Mouse (Mus musculus) duodenum, adult 2 months (tissue): ENCODE measurements around the gene Pglyrp4. TPM values are rescaled to one million over a fixed set of nuclear protein-coding genes. Genes with fewer than 3 reads are reported as not detected.

ENCODE experiments used
- polyA plus RNA-seq: library from polyadenylated mRNA; depleted of rRNA; stranded (reverse); fragments of >200 nt; gene quantifications from 2 replicates; pipeline ENCODE4 v1.2.3, GENCODE M21; 2012; ENCODE audit warnings: low replicate concordance; rRNA removed

The Pglyrp4 gene
- not detected in 2 replicates for polyA plus RNA-seq

GRCm38 (mm10) chr3:90726606-90727005, at the start of gene Pglyrp4:
Gene Pglyrp4, plus strand, starts transcription at chr3:90726906.

GRCm38 (mm10) chr3:90695613-90696012, 31.1 kb upstream of the Pglyrp4 start, which contains the start of gene S100a9:
Gene S100a9, minus strand, starts transcription at chr3:90695721.

DNA sequence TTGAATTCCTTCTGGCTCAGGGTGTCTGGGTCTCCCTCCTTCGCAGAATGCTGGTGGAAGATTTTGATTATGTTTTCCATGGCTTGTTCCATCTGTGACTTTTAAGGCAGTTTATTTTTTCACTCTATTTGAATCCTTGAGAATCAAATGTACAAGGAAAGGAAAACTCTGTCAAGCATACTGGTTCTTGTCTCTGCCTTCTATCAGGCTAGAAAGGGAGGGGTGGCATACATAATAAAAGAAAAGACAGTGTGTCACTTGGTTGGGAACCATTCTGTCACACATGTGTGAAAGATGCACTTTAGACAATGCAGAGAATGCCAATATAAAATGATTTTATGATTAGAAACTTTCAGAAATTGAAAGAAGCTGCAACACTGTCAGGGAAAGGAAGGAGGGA, 51.1 kb downstream of the Pglyrp4 start, which contains the start of gene Gm5849:
Gm5849 (minus strand) TSS at position 101 of the 400 bp plus-strand sequence.

Other genes starting within 250 kb of the Pglyrp4 start
- 5.9 and 7.9 TPM in 2 replicates for gene Snapin, start 235.9 kb upstream of the Pglyrp4 start, polyA plus RNA-seq
- 21.1 and 21.8 TPM in 2 replicates for gene Chtop, start 217.4 kb upstream of the Pglyrp4 start, polyA plus RNA-seq
- gene S100a1, start 212.5 kb upstream of the Pglyrp4 start, polyA plus RNA-seq, result 27.6 and 88.3 TPM in 2 replicates
- 9.9 and 13.7 TPM in 2 replicates for gene S100a13, start 212.5 kb upstream of the Pglyrp4 start, polyA plus RNA-seq
- gene S100a14, start 200.1 kb upstream of the Pglyrp4 start, polyA plus RNA-seq, result 0.68 and 2.8 TPM in 2 replicates
- 57.6 and 80.1 TPM in 2 replicates for gene S100a16, start 189.7 kb upstream of the Pglyrp4 start, polyA plus RNA-seq
- 0.39 TPM in 1 of 2 replicates, not detected in the other for gene S100a3, start 166.3 kb upstream of the Pglyrp4 start, polyA plus RNA-seq
- gene S100a2, start 136.7 kb upstream of the Pglyrp4 start, polyA plus RNA-seq, result not detected in 2 replicates
- gene Gm42674, start 125.0 kb upstream of the Pglyrp4 start, polyA plus RNA-seq, result not detected in 2 replicates
- gene S100a4, start 123.1 kb upstream of the Pglyrp4 start, polyA plus RNA-seq, result 0.39 and 0.67 TPM in 2 replicates
- gene S100a5, start 118.4 kb upstream of the Pglyrp4 start, polyA plus RNA-seq, result 0.53 TPM in 1 of 2 replicates, not detected in the other
- 103 and 214 TPM in 2 replicates for gene S100a6, start 114.0 kb upstream of the Pglyrp4 start, polyA plus RNA-seq
- gene S100a7a, start 72.9 kb upstream of the Pglyrp4 start, polyA plus RNA-seq, result not detected in 2 replicates
- not detected in 2 replicates for gene S100a8, start 57.9 kb upstream of the Pglyrp4 start, polyA plus RNA-seq
- gene S100a9, start 31.2 kb upstream of the Pglyrp4 start, polyA plus RNA-seq, result not detected in 2 replicates
- gene Gm5849, start 51.0 kb downstream of the Pglyrp4 start, polyA plus RNA-seq, result not detected in 2 replicates